Mouse (Mus musculus) kidney, adult 2 months (tissue): Measurements from ENCODE around the gene Cdc42bpg. TPM values are rescaled to one million over a fixed set of nuclear protein-coding genes. Genes with fewer than 3 reads are reported as not detected.
A peak's percentile ranks its signal among the peaks of the same experiment; 100 is the strongest.

Source experiments
- DNase-seq: peaks from one replicate; pipeline ENCODE4 v3.0.0; 2021
- H3K27ac ChIP-seq: fragments of 200-500 bp; 2 replicates; pipeline ENCODE4 v1.5.1; 2012; ENCODE audit warnings: low read depth, low read length, control low read depth, inconsistent platforms; ENCODE audit not compliant: insufficient read depth
- H3K27me3 ChIP-seq: fragments of 200-500 bp; replicated peaks from 2 replicates; pipeline ENCODE4 v1.6.1; 2012; ENCODE audit warnings: mild to moderate bottlenecking, moderate library complexity, low read length, inconsistent platforms; ENCODE audit not compliant: control insufficient read depth, insufficient read depth
- H3K36me3 ChIP-seq: fragments of 200-500 bp; 2 replicates; pipeline ENCODE4 v1.6.1; 2012; ENCODE audit warnings: mild to moderate bottlenecking, moderate library complexity, low read length, inconsistent platforms; ENCODE audit not compliant: control insufficient read depth, insufficient read depth
- H3K4me1 ChIP-seq: fragments of 200-500 bp; 2 replicates; pipeline ENCODE4 v1.6.1; 2011; ENCODE audit warnings: low read length; ENCODE audit not compliant: control insufficient read depth, insufficient read depth
- H3K4me3 ChIP-seq: fragments of 200-500 bp; 2 replicates; pipeline ENCODE4 v1.5.1; 2011; ENCODE audit warnings: mild to moderate bottlenecking, low read depth, low read length, control low read depth; ENCODE audit not compliant: insufficient read depth
- CTCF ChIP-seq: fragments of 200-500 bp; conservative IDR thresholded peaks from 2 replicates; pipeline ENCODE4 v1.5.1; 2011; ENCODE audit warnings: low read depth, mild to moderate bottlenecking, control low read depth, low read length, moderate library complexity, mixed read lengths; ENCODE audit not compliant: insufficient read depth, insufficient read length
- POLR2A ChIP-seq: fragments of 200-500 bp; IDR thresholded peaks from one replicate; pipeline ENCODE4 v1.6.1; 2011; ENCODE audit warnings: low read depth, low read length, control low read depth
- WGBS: fragments of 180-500 bp; shearing (Covaris S2); methylation state at CpG from one replicate; pipeline ENCODE4 v1.1.7; 2018; 5-methylcytosine and 5-hydroxymethylcytosine counted together
- polyA plus RNA-seq: library from polyadenylated mRNA; depleted of rRNA; stranded (reverse); fragments of >200 nt; gene quantifications from 2 replicates; pipeline ENCODE4 v1.2.3, GENCODE M21; 2012

Gene Cdc42bpg
- polyA plus RNA-seq, 1 experiment: 26.6 TPM

DNA sequence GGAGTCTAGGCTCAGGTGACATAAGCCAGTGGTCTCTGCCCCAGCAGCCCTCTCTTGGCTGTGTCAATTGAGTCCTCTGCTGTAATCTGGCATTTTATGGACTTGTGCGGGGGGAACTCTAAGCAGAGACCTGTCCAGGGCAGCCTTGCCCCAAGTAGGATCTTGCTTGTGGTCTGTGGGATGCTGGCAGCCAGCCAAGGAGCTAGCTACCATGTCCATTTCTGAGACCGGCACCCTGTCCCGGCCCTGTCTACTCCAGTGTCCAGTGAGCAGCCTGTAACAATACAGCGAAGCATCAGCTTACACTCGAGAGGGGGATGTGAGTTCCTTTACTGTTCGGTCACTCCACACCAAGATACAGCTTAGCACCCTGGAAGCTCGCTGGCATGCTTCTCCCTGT lies 47.8 kb downstream of the Cdc42bpg start:
- no peaks in the 10 kb centered on the region for H3K27me3 ChIP-seq
- 72% methylated on average over 7 of the region's 7 CpGs for WGBS
- TF ChIP-seq CTCF (no peak), POLR2A (no peak)
- H3K4me1 ChIP-seq: no peaks in the 10 kb centered on the region
- H3K27ac ChIP-seq: no peak overlapping the region
- H3K4me3 ChIP-seq: no peak overlapping the region
- DNase-seq: no peak
- H3K36me3 ChIP-seq: no peaks in the 10 kb centered on the region

DNA sequence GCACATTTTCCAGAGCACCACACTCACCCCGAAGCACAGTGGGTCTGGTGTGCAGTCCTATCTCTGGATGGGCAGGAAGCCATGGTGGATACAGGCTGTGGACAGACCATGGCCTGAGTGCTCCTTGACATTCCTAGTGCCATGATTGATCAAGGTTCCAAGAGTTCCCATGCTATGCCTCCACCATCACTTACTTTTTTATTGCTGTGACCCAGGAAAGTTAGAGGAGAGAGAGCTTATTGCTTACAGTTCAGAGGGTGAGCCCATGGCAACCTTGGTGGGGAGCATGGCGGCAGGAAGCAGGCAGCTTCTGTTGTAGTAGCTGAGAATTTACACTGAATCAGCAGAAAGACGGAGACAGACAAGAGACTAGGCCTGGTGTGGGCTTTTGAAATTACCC lies 55.0 kb downstream of the Cdc42bpg start:
- H3K36me3 ChIP-seq: peaks cover 4% of the 10 kb centered on the region

DNA sequence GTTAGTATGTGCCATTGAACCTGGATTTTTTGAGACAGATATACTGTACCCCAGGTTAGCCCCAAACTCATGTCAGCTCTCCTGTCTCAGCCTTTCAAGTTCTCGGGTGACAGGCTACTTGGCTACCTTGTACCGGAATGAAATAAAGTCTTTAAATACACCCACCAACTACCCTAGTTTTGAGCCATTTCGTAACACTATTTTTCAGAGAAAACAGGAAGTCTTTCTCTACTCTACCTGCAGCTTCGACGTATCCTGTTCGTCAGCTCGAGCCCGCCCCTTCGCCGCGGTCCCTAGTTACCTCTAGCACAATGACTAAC lies 56.8 kb downstream of the Cdc42bpg start:
- WGBS: under 1% methylated on average over 11 of the region's 11 CpGs
- peak overlapping the region; percentile 53 for H3K4me3 ChIP-seq
- H3K27ac ChIP-seq: peak overlapping the region; percentile 92
- H3K36me3 ChIP-seq: peaks cover 14% of the 10 kb centered on the region
- TF ChIP-seq POLR2A (no peak), CTCF (no peak)
- H3K4me1 ChIP-seq: peaks cover 4% of the 10 kb centered on the region; the same call in 1 of the 2 replicates
- no peak for DNase-seq
- H3K27me3 ChIP-seq: no peaks in the 10 kb centered on the region

More for the DNA sequence above, 55.0 kb downstream of the Cdc42bpg start:
- TF ChIP-seq CTCF (no peak), POLR2A (no peak)
- 98% methylated on average over 3 of the region's 3 CpGs for WGBS
- no peak overlapping the region for H3K27ac ChIP-seq
- H3K27me3 ChIP-seq: no peaks in the 10 kb centered on the region
- DNase-seq: no peak
- no peak overlapping the region for H3K4me3 ChIP-seq
- peaks cover 4% of the 10 kb centered on the region; the same call in 1 of the 2 replicates for H3K4me1 ChIP-seq

DNA sequence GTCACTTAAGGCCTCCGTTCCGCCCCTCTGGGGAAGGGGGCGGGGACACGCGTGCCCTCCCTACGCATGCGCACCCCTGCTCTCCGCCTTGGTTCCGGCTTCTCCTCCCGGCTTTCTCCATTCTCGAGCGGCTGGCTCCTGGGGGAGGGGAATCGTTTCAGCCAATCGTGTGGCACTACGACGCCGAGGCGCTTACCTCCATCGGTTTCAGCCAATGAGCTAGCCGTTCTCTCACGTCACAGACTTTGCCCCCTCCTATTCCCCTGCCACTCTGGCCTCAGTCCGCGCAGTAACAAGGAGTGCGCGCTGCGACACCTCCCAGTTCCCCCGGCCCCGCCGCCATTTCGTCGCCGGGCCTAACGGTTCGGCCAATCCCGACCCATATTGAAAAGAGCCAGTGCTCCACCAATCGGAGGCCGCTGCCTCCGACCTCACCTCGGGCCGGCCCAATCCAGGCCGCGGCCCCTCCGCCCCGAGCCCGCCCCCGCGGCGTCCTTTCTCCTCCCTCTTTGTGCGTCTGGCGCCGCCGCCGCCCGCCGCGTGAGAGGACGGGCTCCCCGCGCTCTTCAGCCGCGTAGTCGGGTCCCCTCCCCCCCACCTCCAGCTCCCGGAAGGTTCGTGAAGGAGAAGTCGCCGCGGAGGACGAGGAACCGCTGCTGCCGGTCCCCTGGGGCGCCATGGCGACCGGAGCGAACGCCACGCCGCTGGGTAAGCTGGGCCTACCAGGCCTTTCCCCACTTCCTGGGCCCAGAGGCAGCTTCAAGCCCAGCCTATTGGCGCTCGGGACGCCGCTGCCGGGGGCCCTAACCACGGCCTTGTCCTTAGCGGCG lies 57.4 kb downstream of the Cdc42bpg start, which contains the start of gene Sf1:
Gene Sf1 (plus strand): TSS at position 280 of the 830 bp plus-strand sequence.
- no peaks in the 10 kb centered on the region for H3K27me3 ChIP-seq
- peaks cover 4% of the 10 kb centered on the region; the same call in 1 of the 2 replicates for H3K4me1 ChIP-seq
- H3K4me3 ChIP-seq: peak within 1 kb of the TSS; percentile 97
- H3K27ac ChIP-seq: peak within 1 kb of the TSS; percentile 98
- H3K36me3 ChIP-seq: peaks cover 16% of the 10 kb centered on the region
- peak; percentile 65 for TF ChIP-seq POLR2A
- no peak for TF ChIP-seq CTCF
- 2% methylated on average over 85 of the region's 85 CpGs for WGBS
- peak; percentile 100 for DNase-seq

DNA sequence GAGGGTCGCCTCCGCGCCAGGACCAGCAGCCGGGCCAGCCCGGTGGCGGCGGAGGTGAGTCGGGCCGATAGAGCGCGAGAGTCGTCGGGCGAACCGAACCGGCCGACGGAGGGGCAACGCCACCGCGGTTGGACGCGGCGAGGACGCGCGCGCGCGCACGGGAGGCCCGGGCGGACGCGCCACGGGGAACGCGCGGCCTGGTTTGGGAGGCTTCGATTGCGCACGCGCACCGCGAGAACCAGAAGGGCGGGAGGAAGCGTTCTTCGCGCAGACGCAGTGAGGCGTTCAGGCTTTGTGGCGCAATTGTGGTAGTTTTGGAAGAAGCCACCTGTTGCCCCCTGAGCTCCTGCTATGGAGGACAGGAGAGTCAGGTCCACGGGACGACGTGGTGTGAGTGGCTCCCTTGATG lies 58.1 kb downstream of the Cdc42bpg start:
- under 1% methylated on average over 55 of the region's 55 CpGs for WGBS
- TF ChIP-seq POLR2A: peak; percentile 0
- no peak for TF ChIP-seq CTCF
- Histone ChIP-seq H3K27me3 (no peaks in the 10 kb centered on the region), H3K4me3 (peak overlapping the region; percentile 97), H3K36me3 (peaks cover 16% of the 10 kb centered on the region), H3K4me1 (peaks cover 4% of the 10 kb centered on the region; the same call in 1 of the 2 replicates), H3K27ac (peak overlapping the region; percentile 98)
- DNase-seq: peak; percentile 95

DNA sequence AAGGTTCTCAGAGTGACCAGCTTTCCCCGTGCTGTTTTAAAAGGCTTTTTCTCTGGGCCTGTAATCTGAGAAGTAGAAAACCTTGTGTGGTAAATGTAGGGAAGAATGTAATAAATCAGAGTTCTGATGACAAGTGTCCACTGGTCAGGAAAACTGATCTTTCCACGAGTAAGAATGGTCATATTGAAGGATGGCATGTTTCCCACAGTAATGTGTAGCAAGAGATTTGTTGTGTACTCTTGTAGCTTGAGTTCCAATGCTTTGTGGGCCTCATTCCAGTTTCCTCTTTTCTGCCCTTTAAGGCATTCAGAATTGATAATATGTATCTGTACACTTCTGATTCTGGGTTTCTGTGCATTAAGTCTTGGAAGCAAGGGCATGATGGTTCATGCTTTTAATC lies 58.6 kb downstream of the Cdc42bpg start:
- Histone ChIP-seq H3K27me3 (no peaks in the 10 kb centered on the region), H3K4me3 (peak overlapping the region; percentile 97), H3K27ac (no peak overlapping the region), H3K4me1 (peaks cover 4% of the 10 kb centered on the region; the same call in 1 of the 2 replicates), H3K36me3 (peaks cover 19% of the 10 kb centered on the region)
- no peak for DNase-seq
- WGBS: 0% methylated on average over 2 of the region's 2 CpGs
- TF ChIP-seq CTCF: no peak
- no peak for TF ChIP-seq POLR2A

DNA sequence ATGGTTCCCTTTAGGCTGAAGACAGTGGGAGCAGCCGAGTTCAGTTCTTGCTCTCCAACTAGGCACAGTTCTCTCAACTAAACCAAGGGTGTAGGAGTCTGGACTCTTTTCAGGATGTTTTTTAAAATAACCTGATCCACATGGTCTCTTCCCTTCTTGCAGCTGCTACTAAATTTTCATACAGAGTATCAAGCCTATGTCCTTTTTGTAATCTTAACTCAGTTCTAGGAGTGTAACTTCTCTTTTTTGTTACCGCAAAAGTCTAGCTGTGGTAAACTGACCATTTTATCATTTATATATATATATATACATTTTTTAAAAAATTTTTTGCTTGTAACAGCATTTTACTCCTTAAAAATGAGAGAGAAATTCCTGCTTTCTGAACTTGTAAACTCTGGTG lies 63.9 kb downstream of the Cdc42bpg start:
- H3K27me3 ChIP-seq: no peaks in the 10 kb centered on the region
- no peak for DNase-seq
- 76% methylated on average over 2 of the region's 2 CpGs for WGBS
- no peak overlapping the region for H3K27ac ChIP-seq
- no peak overlapping the region for H3K4me3 ChIP-seq
- TF ChIP-seq POLR2A: no peak
- TF ChIP-seq CTCF: no peak
- H3K36me3 ChIP-seq: peaks cover 35% of the 10 kb centered on the region
- H3K4me1 ChIP-seq: peaks cover 4% of the 10 kb centered on the region; the same call in 1 of the 2 replicates
